Mouse (Mus musculus) kidney, postnatal 4 days (tissue): ENCODE measurements around the gene Gbe1.

Source experiments
- DNase-seq, 2 experiments: peaks; one replicate each; pipeline ENCODE4 v3.0.0; 2021; ENCODE audit warnings: mixed read lengths in 2 of 2

Gene Gbe1

GRCm38 (mm10) chr16:70585964-70586363 is 272.2 kb downstream of the Gbe1 start:
- no peak for DNase-seq

GRCm38 (mm10) chr16:70602326-70602725 is 288.6 kb downstream of the Gbe1 start:
- DNase-seq = no peak

GRCm38 (mm10) chr16:70608358-70608757 is 294.6 kb downstream of the Gbe1 start:
- DNase-seq = no peak

- no peak for DNase-seq
Measured at GRCm38 (mm10) chr16:70617691-70618090, 303.9 kb downstream of the Gbe1 start.

GRCm38 (mm10) chr16:70618168-70618567 is 304.4 kb downstream of the Gbe1 start:
- DNase-seq = no peak
